Mouse (Mus musculus): ENCODE data around the gene Exo1.
A peak's percentile ranks its signal among the peaks of the same experiment; 100 is the strongest.

The Exo1 gene

GRCm38 (mm10) chr1:175880453-175881296, at the start of gene Exo1:
Gene Exo1 (plus strand): TSS chr1:175880581.
- peak; percentile 91 for DNase-seq (ENCODE audit: low read depth, low spot score)

GRCm38 (mm10) chr1:175855515-175855914, 24.9 kb upstream of the Exo1 start:
- DNase-seq (ENCODE audit: low read depth, low spot score) = no peak

GRCm38 (mm10) chr1:175867050-175867449, 13.3 kb upstream of the Exo1 start:
- DNase-seq (ENCODE audit: low read depth, low spot score) = no peak

- DNase-seq (ENCODE audit: low read depth, low spot score) = no peak
These were observed 12.8 kb upstream of the Exo1 start for GRCm38 (mm10) chr1:175867558-175867957.

GRCm38 (mm10) chr1:175870716-175871115, 9.7 kb upstream of the Exo1 start:
- no peak for DNase-seq (ENCODE audit: low read depth, low spot score)

GRCm38 (mm10) chr1:175872028-175872816, 8.2 kb upstream of the Exo1 start:
- DNase-seq (ENCODE audit: low read depth, low spot score) = no peak

GRCm38 (mm10) chr1:175883398-175883797, 3.0 kb downstream of the Exo1 start:
- DNase-seq (ENCODE audit: low read depth, low spot score) = no peak

- DNase-seq (ENCODE audit: low read depth, low spot score) = no peak
These were observed 12.9 kb downstream of the Exo1 start for GRCm38 (mm10) chr1:175893263-175893662.

GRCm38 (mm10) chr1:175893726-175894125, 13.3 kb downstream of the Exo1 start:
- DNase-seq (ENCODE audit: low read depth, low spot score) = no peak

- no peak for DNase-seq (ENCODE audit: low read depth, low spot score)
These were observed 30.8 kb downstream of the Exo1 start for GRCm38 (mm10) chr1:175911207-175911606.

- DNase-seq (ENCODE audit: low read depth, low spot score) = no peak
These were observed 31.7 kb downstream of the Exo1 start for GRCm38 (mm10) chr1:175912038-175912437.

- no peak for DNase-seq (ENCODE audit: low read depth, low spot score)
These were observed 33.4 kb downstream of the Exo1 start for GRCm38 (mm10) chr1:175913728-175914303.

- DNase-seq (ENCODE audit: low read depth, low spot score) = no peak
These were observed 39.6 kb downstream of the Exo1 start, which contains the start of gene Gm38100 for GRCm38 (mm10) chr1:175920029-175920428. Gene Gm38100 (plus strand): TSS chr1:175920329.

GRCm38 (mm10) chr1:175921091-175921490, 40.7 kb downstream of the Exo1 start:
- no peak for DNase-seq (ENCODE audit: low read depth, low spot score)

GRCm38 (mm10) chr1:175923848-175924787, 43.7 kb downstream of the Exo1 start:
- DNase-seq (ENCODE audit: low read depth, low spot score) = peak; percentile 48

- no peak for DNase-seq (ENCODE audit: low read depth, low spot score)
These were observed 51.0 kb downstream of the Exo1 start for GRCm38 (mm10) chr1:175931391-175931790.

- peak; percentile 26 for DNase-seq (ENCODE audit: low read depth, low spot score)
These were observed 55.9 kb downstream of the Exo1 start for GRCm38 (mm10) chr1:175936282-175936737.

GRCm38 (mm10) chr1:175938731-175939130, 58.4 kb downstream of the Exo1 start:
- no peak for DNase-seq (ENCODE audit: low read depth, low spot score)

GRCm38 (mm10) chr1:175943168-175943567, 62.8 kb downstream of the Exo1 start:
- DNase-seq (ENCODE audit: low read depth, low spot score) = no peak

GRCm38 (mm10) chr1:175946718-175947315, 66.4 kb downstream of the Exo1 start:
- DNase-seq (ENCODE audit: low read depth, low spot score) = no peak

- no peak for DNase-seq (ENCODE audit: low read depth, low spot score)
These were observed 70.0 kb downstream of the Exo1 start for GRCm38 (mm10) chr1:175950421-175950820.
